Mouse (Mus musculus) limb, embryonic 12.5 days (tissue): ENCODE results near the gene Iqch. TPM values are rescaled to one million over a fixed set of nuclear protein-coding genes. Genes with fewer than 3 reads are reported as not detected.

Experiments used
- ATAC-seq: fragments of 200-750 bp; cut with Nextera tagmentation; 2 replicates; pipeline ENCODE4 v1.8.0; 2017; ENCODE audit warnings: low read depth, moderate TSS enrichment; ENCODE audit not compliant: insufficient number of reproducible peaks, insufficient read depth, low FRiP score, low TSS enrichment
- H3K27ac ChIP-seq: fragments of 300-500 bp; sonication (generic); 2 replicates; pipeline ENCODE4 v1.5.1; 2016; ENCODE audit warnings: mild to moderate bottlenecking, moderate library complexity
- H3K27me3 ChIP-seq: fragments of 300-500 bp; sonication (generic); 2 replicates; pipeline ENCODE4 v1.6.1; 2016; ENCODE audit warnings: mild to moderate bottlenecking, moderate library complexity
- H3K36me3 ChIP-seq: fragments of 300-500 bp; sonication (generic); 2 replicates; pipeline ENCODE4 v1.6.1; 2016; ENCODE audit warnings: mild to moderate bottlenecking, moderate library complexity
- H3K4me1 ChIP-seq: fragments of 300-500 bp; sonication (generic); replicated peaks from 2 replicates; pipeline ENCODE4 v1.6.1; 2016
- H3K4me2 ChIP-seq: fragments of 300-500 bp; sonication (generic); 2 replicates; pipeline ENCODE4 v1.6.1; 2016; ENCODE audit warnings: mild to moderate bottlenecking, moderate library complexity
- H3K4me3 ChIP-seq: fragments of 300-500 bp; sonication (generic); replicated peaks from 2 replicates; pipeline ENCODE4 v1.5.1; 2016; ENCODE audit warnings: mild to moderate bottlenecking
- H3K9ac ChIP-seq: fragments of 300-500 bp; sonication (generic); replicated peaks from 2 replicates; pipeline ENCODE4 v1.6.1; 2016; ENCODE audit warnings: mild to moderate bottlenecking, moderate library complexity
- H3K9me3 ChIP-seq: fragments of 300-500 bp; sonication (generic); 2 replicates; pipeline ENCODE4 v1.6.1; 2016; ENCODE audit warnings: mild to moderate bottlenecking, moderate library complexity
- WGBS: fragments of 180-500 bp; shearing (Covaris S2); methylation state at CpG from one replicate; pipeline ENCODE4 v1.1.7; 2016; 5-methylcytosine and 5-hydroxymethylcytosine counted together
- polyA plus RNA-seq: library from polyadenylated mRNA; unstranded; fragments of >200 nt; fragmentation: Nextera tagmentation; extraction: Ambion mirVana; gene quantifications from 2 replicates; pipeline ENCODE4 v1.2.1, GENCODE M21; 2016

The Iqch gene
- 0.19 and 0.34 TPM in 2 replicates for polyA plus RNA-seq

DNA sequence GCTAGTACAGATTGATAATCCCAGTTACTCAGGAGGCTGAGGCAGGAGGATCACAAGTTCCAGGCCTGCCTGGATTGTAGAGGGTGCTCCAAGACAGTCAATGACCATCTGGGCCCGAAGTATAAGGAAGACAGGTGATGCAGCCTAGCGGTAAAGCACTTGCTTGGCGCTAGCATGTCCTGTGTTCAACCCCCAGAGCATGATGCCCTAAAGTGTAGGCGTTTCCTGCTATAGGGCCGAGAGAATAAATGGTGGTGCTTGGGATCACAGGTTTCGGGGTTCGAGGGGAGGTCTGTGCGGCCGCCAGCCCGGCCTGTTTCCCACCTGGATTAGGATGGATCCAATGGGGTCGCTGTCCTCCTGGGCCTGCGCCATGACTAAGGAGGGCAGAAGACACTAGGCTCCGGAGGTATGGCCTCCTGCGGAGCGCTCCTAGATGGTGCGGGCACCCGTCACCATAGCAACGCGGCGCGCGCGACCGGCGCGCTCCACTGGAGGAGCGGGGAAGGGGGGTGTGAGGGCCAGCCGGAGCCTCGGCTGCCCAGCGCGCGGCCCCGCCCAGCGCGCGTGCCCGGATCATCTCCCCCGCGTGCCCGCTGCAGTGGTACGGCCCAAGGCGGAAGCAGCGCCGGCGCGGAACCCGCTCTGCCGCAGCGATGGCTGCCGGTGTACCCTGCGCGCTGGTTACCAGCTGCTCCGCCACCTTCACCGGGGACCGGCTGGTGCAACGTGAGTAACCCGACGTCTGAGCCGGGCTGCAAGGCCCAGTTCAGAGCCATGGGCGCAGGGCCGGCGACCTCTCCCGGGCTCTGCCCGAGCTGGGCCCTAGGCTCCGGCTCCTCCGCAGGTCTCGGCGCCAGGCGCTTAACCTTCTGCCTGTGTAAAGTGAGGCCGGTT lies at the start of gene Iqch, which contains the start of gene Aagab:
TSS of gene Iqch (minus strand) at position 451 of the 897 bp plus-strand sequence.
TSS of gene Aagab (plus strand) at position 618 of the 897 bp plus-strand sequence.
- peak; percentile 97 for ATAC-seq
- H3K4me1 ChIP-seq: peaks cover 36% of the 10 kb centered on the region
- H3K36me3 ChIP-seq: no peaks in the 10 kb centered on the region
- H3K9me3 ChIP-seq: no peaks in the 10 kb centered on the region
- 0 out of 2 replicates have a peak within 1 kb of the TSS, but pooled peaks have one; percentile 29 for H3K27ac ChIP-seq
- H3K4me3 ChIP-seq: peak within 1 kb of the TSS; percentile 92
- peak within 1 kb of the TSS; percentile 73 for H3K4me2 ChIP-seq
- WGBS: 2% methylated on average over 70 of the region's 70 CpGs
- peak within 1 kb of the TSS; percentile 87 for H3K9ac ChIP-seq
- H3K27me3 ChIP-seq: no peaks in the 10 kb centered on the region

DNA sequence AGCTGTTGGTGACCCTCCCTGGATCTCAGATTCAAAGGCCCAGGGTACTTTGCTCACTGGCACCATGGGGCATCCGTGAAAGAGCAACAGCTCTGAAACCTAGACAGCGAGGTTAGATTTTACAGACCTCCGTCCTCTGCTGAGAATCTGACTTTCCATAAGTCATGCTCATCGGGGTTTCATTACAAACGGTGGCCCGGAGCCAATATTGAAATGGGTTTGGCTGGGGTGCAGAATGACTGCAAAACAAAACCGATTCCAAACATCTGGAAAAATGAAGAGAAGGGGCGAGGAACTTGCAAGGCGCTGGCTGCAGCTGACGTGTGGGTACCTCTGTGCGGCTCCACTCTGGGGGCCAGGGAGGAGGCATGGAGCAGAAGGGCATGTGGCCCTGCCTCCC lies 49.3 kb upstream of the Iqch start:
- 0 out of 2 replicates have a peak overlapping the region, but pooled peaks have one; percentile 12 for H3K9ac ChIP-seq
- no peak overlapping the region for H3K4me2 ChIP-seq
- peaks cover 34% of the 10 kb centered on the region for H3K4me1 ChIP-seq
- no peak overlapping the region for H3K4me3 ChIP-seq
- peak overlapping the region; percentile 76 for H3K27ac ChIP-seq
- no peak for ATAC-seq
- H3K9me3 ChIP-seq: no peaks in the 10 kb centered on the region
- no peaks in the 10 kb centered on the region for H3K27me3 ChIP-seq
- peaks cover 93% of the 10 kb centered on the region for H3K36me3 ChIP-seq
- WGBS: 63% methylated on average over 11 of the region's 11 CpGs

GRCm38 (mm10) chr9:63650905-63651304 lies 48.6 kb upstream of the Iqch start:
- peak overlapping the region; percentile 76 for H3K27ac ChIP-seq
- H3K4me1 ChIP-seq: peaks cover 34% of the 10 kb centered on the region
- no peaks in the 10 kb centered on the region for H3K9me3 ChIP-seq
- no peaks in the 10 kb centered on the region for H3K27me3 ChIP-seq
- no peak overlapping the region for H3K4me3 ChIP-seq
- no peak for ATAC-seq
- 85% methylated on average over 14 of the region's 14 CpGs for WGBS
- no peak overlapping the region for H3K4me2 ChIP-seq
- H3K36me3 ChIP-seq: peaks cover 93% of the 10 kb centered on the region
- H3K9ac ChIP-seq: 0 out of 2 replicates have a peak overlapping the region, but pooled peaks have one; percentile 14

- Histone ChIP-seq H3K4me1 (peaks cover 28% of the 10 kb centered on the region), H3K4me3 (no peak overlapping the region), H3K27ac (no peak overlapping the region), H3K36me3 (peaks cover 93% of the 10 kb centered on the region), H3K9ac (no peak overlapping the region), H3K27me3 (no peaks in the 10 kb centered on the region), H3K4me2 (no peak overlapping the region), H3K9me3 (no peaks in the 10 kb centered on the region)
- no peak for ATAC-seq
- WGBS: 88% methylated on average over 8 of the region's 8 CpGs
These were observed 47.7 kb upstream of the Iqch start for GRCm38 (mm10) chr9:63649841-63650545.

DNA sequence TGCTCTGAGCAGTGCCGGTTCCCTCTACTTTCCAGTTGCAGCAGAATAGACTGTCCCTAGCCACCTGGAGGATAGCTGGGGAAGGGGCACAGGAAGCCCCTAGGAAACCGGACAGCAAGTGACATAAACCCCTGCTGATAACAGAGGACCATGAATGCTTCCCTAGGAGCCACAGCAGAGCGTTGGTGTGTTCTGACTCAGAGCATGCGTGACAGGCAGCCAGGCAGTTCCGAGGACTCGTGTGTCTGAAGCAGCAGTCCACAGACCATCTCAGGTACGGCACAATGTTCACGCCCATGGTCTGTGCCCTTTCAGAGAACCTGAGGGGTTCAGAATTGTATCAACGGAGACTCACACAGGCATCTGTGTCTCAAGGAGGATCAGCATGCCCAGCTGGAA lies 46.2 kb upstream of the Iqch start:
- Histone ChIP-seq H3K9ac (no peak overlapping the region), H3K27me3 (no peaks in the 10 kb centered on the region), H3K4me1 (peaks cover 27% of the 10 kb centered on the region), H3K4me2 (no peak overlapping the region), H3K36me3 (peaks cover 91% of the 10 kb centered on the region), H3K9me3 (no peaks in the 10 kb centered on the region), H3K4me3 (no peak overlapping the region), H3K27ac (no peak overlapping the region)
- no peak for ATAC-seq
- WGBS: 84% methylated on average over 9 of the region's 9 CpGs

DNA sequence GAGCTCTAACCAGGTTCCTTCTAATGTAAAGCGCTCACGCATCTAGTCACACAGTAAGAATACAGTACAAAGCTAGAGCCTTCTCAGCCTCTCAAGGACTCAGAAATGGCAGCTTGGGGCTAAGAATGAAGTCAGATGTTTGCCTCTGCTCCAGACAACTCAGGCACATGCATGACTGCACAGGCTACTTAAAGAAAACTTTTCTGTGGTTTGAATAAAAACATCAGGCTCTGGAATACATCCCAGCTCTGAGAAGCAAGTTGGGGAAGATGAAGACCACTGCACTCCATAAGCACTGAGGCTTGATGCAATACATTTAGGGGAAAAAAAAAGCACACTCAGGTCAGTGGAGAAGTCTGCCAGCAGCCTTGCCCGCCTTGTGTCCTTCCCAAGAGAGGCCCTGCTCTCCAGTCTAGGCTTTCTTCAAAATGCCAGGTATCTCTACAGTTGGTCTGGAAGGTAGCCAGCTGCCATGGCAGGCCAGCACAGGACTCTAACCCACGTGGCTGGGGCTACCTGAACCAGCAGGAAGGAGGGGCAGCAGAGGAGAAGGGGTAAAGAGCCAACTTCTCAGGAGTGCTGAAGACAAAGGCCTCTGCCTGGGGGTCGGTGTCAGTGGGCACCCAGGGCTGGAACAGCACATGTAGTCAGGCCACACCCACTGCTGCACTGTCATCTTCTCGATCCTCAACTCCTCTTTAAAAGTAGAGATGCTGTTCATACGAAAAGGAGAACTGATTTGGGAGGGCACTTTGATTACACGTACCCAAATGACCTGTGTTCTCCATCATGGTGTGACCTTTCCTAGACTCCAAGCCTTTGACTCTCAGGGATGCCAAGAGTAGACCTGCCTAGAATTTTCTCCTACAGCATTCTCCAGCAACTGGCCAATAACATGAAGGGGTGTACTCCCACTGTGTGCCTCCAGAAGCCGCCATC lies 45.6 kb upstream of the Iqch start:
- WGBS: 83% methylated on average over 9 of the region's 9 CpGs
- Histone ChIP-seq H3K9ac (no peak overlapping the region), H3K4me2 (no peak overlapping the region), H3K4me1 (peaks cover 26% of the 10 kb centered on the region), H3K4me3 (no peak overlapping the region), H3K27ac (peak overlapping the region; percentile 8; the same call in 1 of the 2 replicates), H3K9me3 (no peaks in the 10 kb centered on the region), H3K36me3 (peaks cover 91% of the 10 kb centered on the region), H3K27me3 (no peaks in the 10 kb centered on the region)
- no peak for ATAC-seq

DNA sequence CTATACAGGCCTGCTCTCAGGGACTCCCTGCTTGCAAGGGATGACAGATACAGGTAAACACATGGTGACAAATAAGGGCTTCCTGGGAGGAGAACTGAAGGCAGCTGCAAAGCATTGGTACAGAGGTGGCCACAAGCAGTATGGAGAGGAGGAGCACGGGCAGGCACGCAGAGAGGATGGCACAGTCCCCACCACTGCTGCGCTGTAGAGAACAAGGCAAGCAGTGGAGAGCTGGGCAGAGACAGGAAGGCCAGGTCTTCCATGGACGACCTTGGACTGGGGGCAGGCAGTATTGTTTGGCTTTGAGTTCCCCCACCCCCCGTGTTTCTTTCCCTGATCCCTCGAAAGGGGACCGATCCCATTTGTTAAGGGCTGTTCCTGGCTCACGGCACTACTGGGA lies 42.8 kb upstream of the Iqch start:
- H3K4me1 ChIP-seq: no peaks in the 10 kb centered on the region
- H3K9ac ChIP-seq: no peak overlapping the region
- no peak overlapping the region for H3K4me2 ChIP-seq
- ATAC-seq: no peak
- no peak overlapping the region for H3K4me3 ChIP-seq
- no peaks in the 10 kb centered on the region for H3K27me3 ChIP-seq
- 83% methylated on average over 8 of the region's 8 CpGs for WGBS
- peaks cover 80% of the 10 kb centered on the region for H3K36me3 ChIP-seq
- no peak overlapping the region for H3K27ac ChIP-seq
- no peaks in the 10 kb centered on the region for H3K9me3 ChIP-seq

GRCm38 (mm10) chr9:63644011-63644410 lies 41.7 kb upstream of the Iqch start:
- no peaks in the 10 kb centered on the region for H3K4me1 ChIP-seq
- no peaks in the 10 kb centered on the region for H3K9me3 ChIP-seq
- H3K36me3 ChIP-seq: peaks cover 77% of the 10 kb centered on the region
- no peak overlapping the region for H3K4me3 ChIP-seq
- no peak overlapping the region for H3K4me2 ChIP-seq
- H3K9ac ChIP-seq: no peak overlapping the region
- 92% methylated on average over 6 of the region's 6 CpGs for WGBS
- no peak overlapping the region for H3K27ac ChIP-seq
- ATAC-seq: no peak
- H3K27me3 ChIP-seq: no peaks in the 10 kb centered on the region

DNA sequence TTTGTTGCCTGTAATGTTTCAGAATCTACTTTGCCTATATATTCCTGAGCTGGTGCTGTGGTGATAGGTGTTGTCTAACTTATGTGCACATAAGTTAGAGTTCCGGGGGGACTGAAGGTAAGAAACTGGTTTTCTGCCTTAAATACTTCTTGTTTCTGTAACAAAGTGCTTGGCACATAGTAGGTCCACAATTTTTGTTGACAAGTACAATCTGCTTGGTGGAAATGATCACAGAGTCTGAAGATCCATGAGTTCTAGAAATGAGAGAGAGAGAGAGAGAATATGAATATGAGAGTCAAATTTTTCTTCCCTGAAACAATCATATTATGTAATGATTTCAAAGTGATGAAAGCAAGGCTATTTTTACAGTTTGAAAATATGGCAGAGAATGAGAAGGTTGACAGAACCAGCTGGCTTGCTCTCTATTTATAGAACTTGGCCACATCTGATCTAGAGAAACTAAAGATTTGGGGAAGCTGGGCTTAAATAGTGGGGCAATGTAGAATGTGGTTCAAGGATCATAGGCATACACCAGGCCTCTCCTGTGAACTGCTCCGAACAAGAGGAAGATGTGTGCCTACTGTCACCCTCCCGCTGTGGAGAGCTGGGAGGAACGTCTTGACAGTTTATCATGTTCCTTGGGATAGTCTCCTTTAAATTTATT lies 39.8 kb upstream of the Iqch start:
- Histone ChIP-seq H3K4me2 (no peak overlapping the region), H3K9me3 (no peaks in the 10 kb centered on the region), H3K9ac (no peak overlapping the region), H3K27me3 (no peaks in the 10 kb centered on the region), H3K36me3 (peaks cover 73% of the 10 kb centered on the region), H3K27ac (no peak overlapping the region), H3K4me3 (no peak overlapping the region), H3K4me1 (no peaks in the 10 kb centered on the region)
- WGBS: 96% methylated on average over 4 of the region's 4 CpGs
- no peak for ATAC-seq

- H3K9ac ChIP-seq: no peak overlapping the region
- WGBS: 73% methylated on average over 7 of the region's 7 CpGs
- no peak overlapping the region for H3K27ac ChIP-seq
These were observed 33.8 kb upstream of the Iqch start for GRCm38 (mm10) chr9:63636113-63636512.

More at GRCm38 (mm10) chr9:63636113-63636512, 33.8 kb upstream of the Iqch start:
- Histone ChIP-seq H3K27me3 (no peaks in the 10 kb centered on the region), H3K4me1 (no peaks in the 10 kb centered on the region), H3K4me2 (no peak overlapping the region), H3K9me3 (no peaks in the 10 kb centered on the region), H3K36me3 (peaks cover 50% of the 10 kb centered on the region), H3K4me3 (no peak overlapping the region)
- no peak for ATAC-seq
